Mouse (Mus musculus) myocyte (in vitro differentiated cells): Measurements from ENCODE around the gene Arhgef38. TPM values are rescaled to one million over a fixed set of nuclear protein-coding genes. Genes with fewer than 3 reads are reported as not detected.

Experiments used
- H3K27me3 ChIP-seq: one replicate; pipeline ENCODE4 v1.6.1; 2011; ENCODE audit not compliant: control insufficient read depth, insufficient read depth, insufficient read length
- H3K36me3 ChIP-seq: one replicate; pipeline ENCODE4 v1.6.1; 2011; ENCODE audit not compliant: control insufficient read depth, insufficient read depth
- H3K4me2 ChIP-seq: one replicate; pipeline ENCODE4 v1.6.1; 2011; ENCODE audit warnings: low read depth, control low read depth
- H3K4me3 ChIP-seq: one replicate; pipeline ENCODE4 v1.5.1; 2011; ENCODE audit warnings: mild to moderate bottlenecking, control low read depth, moderate library complexity
- H3K79me2 ChIP-seq: one replicate; pipeline ENCODE4 v1.6.1; 2011; ENCODE audit not compliant: control insufficient read depth, insufficient read depth
- H3ac ChIP-seq: one replicate; pipeline ENCODE4 v1.6.1; 2011; ENCODE audit not compliant: control insufficient read depth, insufficient read length
- CEBPB ChIP-seq: IDR thresholded peaks from 2 replicates; pipeline ENCODE4 v1.6.1; 2011; ENCODE audit warnings: mild to moderate bottlenecking, moderate library complexity; ENCODE audit not compliant: poor library complexity, insufficient read depth, severe bottlenecking
- E2F4 ChIP-seq: IDR thresholded peaks from one replicate; pipeline ENCODE4 v1.6.1; 2011; ENCODE audit warnings: mild to moderate bottlenecking, control low read depth, moderate library complexity; ENCODE audit not compliant: insufficient read depth
- MAX ChIP-seq: IDR thresholded peaks from one replicate; pipeline ENCODE4 v1.6.1; 2011; ENCODE audit warnings: low read depth, mild to moderate bottlenecking, control low read depth
- MYOD1 ChIP-seq, 3 experiments: IDR thresholded peaks; one replicate each; pipeline ENCODE4 v1.6.1; 2011; ENCODE audit warnings: control low read depth in 2 of 3, low read depth in 2 of 3, mild to moderate bottlenecking in 2 of 3, moderate library complexity in 1 of 3; ENCODE audit not compliant: insufficient read length in 2 of 3, control insufficient read depth in 1 of 3
- MYOG ChIP-seq, 3 experiments: IDR thresholded peaks; one replicate each; pipeline ENCODE4 v1.6.1; 2011; ENCODE audit warnings: control low read depth in 2 of 3, low read depth in 2 of 3, mild to moderate bottlenecking in 2 of 3; ENCODE audit not compliant: insufficient read length in 2 of 3, control insufficient read depth in 1 of 3, insufficient read depth in 1 of 3
- POLR2A ChIP-seq: IDR thresholded peaks from one replicate; pipeline ENCODE4 v1.6.1; 2011; ENCODE audit warnings: low read depth, mild to moderate bottlenecking, control low read depth, moderate library complexity; ENCODE audit not compliant: insufficient read length
- POLR2AphosphoS2 ChIP-seq: IDR thresholded peaks from one replicate; pipeline ENCODE4 v1.6.1; 2011; ENCODE audit warnings: low read depth, control low read depth; ENCODE audit not compliant: insufficient read length
- REST ChIP-seq: IDR thresholded peaks from one replicate; pipeline ENCODE4 v1.6.1; 2011; ENCODE audit warnings: mild to moderate bottlenecking, control low read depth, moderate library complexity; ENCODE audit not compliant: insufficient read depth, insufficient read length
- SRF ChIP-seq: IDR thresholded peaks from one replicate; pipeline ENCODE4 v1.6.1; 2011; ENCODE audit warnings: low read depth; ENCODE audit not compliant: control insufficient read depth, insufficient read length
- TCF12 ChIP-seq: IDR thresholded peaks from one replicate; pipeline ENCODE4 v1.6.1; 2011; ENCODE audit warnings: mild to moderate bottlenecking, control low read depth; ENCODE audit not compliant: poor library complexity, insufficient read depth, severe bottlenecking
- TCF3 ChIP-seq: IDR thresholded peaks from one replicate; pipeline ENCODE4 v1.6.1; 2011; ENCODE audit warnings: low read depth, control low read depth; ENCODE audit not compliant: insufficient read length
- USF1 ChIP-seq: IDR thresholded peaks from one replicate; pipeline ENCODE4 v1.6.1; 2011; ENCODE audit warnings: low read depth, mild to moderate bottlenecking, control low read depth, moderate library complexity
- polyA plus RNA-seq: library from polyadenylated mRNA; unstranded; fragments of >200 nt; fragmentation: generic; extraction: Trizol; gene quantifications from one replicate; pipeline ENCODE4 v1.2.1, GENCODE M21; 2012; ENCODE audit warnings: missing spikeins

Gene Arhgef38
- polyA plus RNA-seq, 1 experiment, result not detected

DNA sequence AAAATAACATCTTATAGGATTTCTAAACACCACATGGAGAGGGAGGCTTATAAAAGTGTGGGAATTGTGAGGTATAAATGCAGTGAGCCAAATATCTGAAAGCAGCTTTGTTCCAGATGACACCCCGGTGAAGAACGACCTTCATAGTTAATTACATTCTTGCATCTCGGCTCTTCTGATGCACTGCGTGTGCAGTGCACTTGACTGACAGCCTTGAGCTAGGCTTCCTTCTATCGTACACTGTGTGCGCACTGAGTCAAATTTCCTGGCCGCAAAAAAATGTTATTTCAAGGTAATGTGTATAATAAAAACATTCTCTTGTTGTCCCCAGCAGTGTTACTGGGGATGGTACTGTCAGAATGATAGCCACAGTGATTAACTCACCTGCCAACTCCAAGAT, 16.2 kb downstream of the Arhgef38 start:
- TF ChIP-seq E2F4 (no peak), TCF12 (no peak), POLR2A (no peak), USF1 (no peak), REST (no peak), MYOD1 (IDR thresholded peaks at IDR 0.05; ENCODE audit: control insufficient read depth in 1 of 3, insufficient read length in 2 of 3, low read depth in 2 of 3) (no peak), CEBPB (no peak), MAX (no peak), SRF (no peak), TCF3 (no peak), POLR2AphosphoS2 (no peak), MYOG (IDR thresholded peaks at IDR 0.05; ENCODE audit: control insufficient read depth in 1 of 3, insufficient read depth in 1 of 3, insufficient read length in 2 of 3, low read depth in 2 of 3) (no peak)
- H3K4me2 ChIP-seq, result no peak overlapping the region
- no peaks in the 10 kb centered on the region for H3K27me3 ChIP-seq
- H3K4me3 ChIP-seq, result no peak overlapping the region
- H3ac ChIP-seq, result no peak overlapping the region
- H3K36me3 ChIP-seq, result no peaks in the 10 kb centered on the region
- no peaks in the 10 kb centered on the region for H3K79me2 ChIP-seq

DNA sequence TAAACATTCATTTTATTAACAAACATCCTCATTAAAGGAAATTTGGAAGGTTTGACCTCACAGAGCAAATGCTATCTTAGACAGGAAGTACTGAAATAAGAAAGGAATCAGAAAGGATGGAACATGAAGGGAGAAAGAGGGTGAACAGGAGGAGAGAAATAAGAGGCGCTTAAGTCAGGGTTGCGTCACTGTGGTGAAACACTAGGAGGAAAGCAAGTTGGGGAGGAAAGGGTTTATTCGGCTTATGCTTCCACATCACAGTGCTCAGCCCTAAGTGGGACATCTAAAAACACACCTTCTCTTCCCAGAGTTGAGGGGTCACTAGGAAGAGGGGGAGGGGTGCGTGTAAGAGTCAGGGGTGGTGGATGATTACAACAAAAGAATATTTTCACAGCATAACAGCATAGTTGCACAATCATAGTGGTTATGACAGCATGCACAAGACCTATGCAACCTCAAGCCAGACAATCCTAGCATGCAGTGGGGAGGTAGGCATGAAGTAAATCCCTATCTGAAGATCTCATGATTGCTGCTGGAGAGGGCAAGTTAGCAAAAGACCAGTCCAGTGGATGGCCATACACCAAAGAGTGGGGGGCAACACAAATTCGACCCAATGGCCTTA, 19.4 kb downstream of the Arhgef38 start:
- no peak overlapping the region for H3ac ChIP-seq
- H3K79me2 ChIP-seq, result no peaks in the 10 kb centered on the region
- H3K4me2 ChIP-seq, result no peak overlapping the region
- H3K27me3 ChIP-seq, result no peaks in the 10 kb centered on the region
- H3K36me3 ChIP-seq, result no peaks in the 10 kb centered on the region
- no peak overlapping the region for H3K4me3 ChIP-seq
- TF ChIP-seq TCF3 (no peak), MAX (no peak), TCF12 (no peak), E2F4 (no peak), USF1 (no peak), CEBPB (peak; percentile 59)

GRCm38 (mm10) chr3:133213434-133214114, 21.2 kb downstream of the Arhgef38 start:
- H3ac ChIP-seq, result no peak overlapping the region
- no peaks in the 10 kb centered on the region for H3K36me3 ChIP-seq
- no peak overlapping the region for H3K4me3 ChIP-seq
- H3K27me3 ChIP-seq, result no peaks in the 10 kb centered on the region
- TF ChIP-seq USF1, result no peak
- H3K79me2 ChIP-seq, result no peaks in the 10 kb centered on the region
- H3K4me2 ChIP-seq, result no peak overlapping the region

GRCm38 (mm10) chr3:133211324-133211723, 23.4 kb downstream of the Arhgef38 start:
- TF ChIP-seq MYOD1 (IDR thresholded peaks at IDR 0.05; ENCODE audit: control insufficient read depth in 1 of 3, insufficient read length in 2 of 3, low read depth in 2 of 3), result no peak
- TF ChIP-seq TCF12, result no peak
- peak; percentile 97 for TF ChIP-seq CEBPB
- no peak for TF ChIP-seq E2F4
- no peaks in the 10 kb centered on the region for H3K79me2 ChIP-seq

GRCm38 (mm10) chr3:133203713-133204112, 31.0 kb downstream of the Arhgef38 start:
- H3K27me3 ChIP-seq, result no peaks in the 10 kb centered on the region
- TF ChIP-seq CEBPB (no peak), POLR2A (no peak), MYOD1 (IDR thresholded peaks at IDR 0.05; ENCODE audit: control insufficient read depth in 1 of 3, insufficient read length in 2 of 3, low read depth in 2 of 3) (no peak), MAX (no peak), SRF (no peak), TCF3 (no peak), E2F4 (no peak), TCF12 (no peak), POLR2AphosphoS2 (no peak), USF1 (no peak), MYOG (IDR thresholded peaks at IDR 0.05; ENCODE audit: control insufficient read depth in 1 of 3, insufficient read depth in 1 of 3, insufficient read length in 2 of 3, low read depth in 2 of 3) (no peak), REST (no peak)

More at GRCm38 (mm10) chr3:133211324-133211723, 23.4 kb downstream of the Arhgef38 start:
- Histone ChIP-seq H3K36me3 (no peaks in the 10 kb centered on the region), H3K27me3 (no peaks in the 10 kb centered on the region), H3K4me2 (peak overlapping the region; percentile 39), H3ac (no peak overlapping the region), H3K4me3 (no peak overlapping the region)

More at GRCm38 (mm10) chr3:133203713-133204112, 31.0 kb downstream of the Arhgef38 start:
- Histone ChIP-seq H3ac (no peak overlapping the region), H3K4me2 (no peak overlapping the region), H3K4me3 (no peak overlapping the region), H3K79me2 (no peaks in the 10 kb centered on the region), H3K36me3 (no peaks in the 10 kb centered on the region)
